Mouse (Mus musculus) MEL (cell line): ENCODE results near the gene Mms19. TPM values are rescaled to one million over a fixed set of nuclear protein-coding genes. Genes with fewer than 3 reads are reported as not detected.

Experiments used
- DNase-seq: peaks from one replicate; pipeline ENCODE4 v3.0.0; 2011; ENCODE audit warnings: low read depth, low spot score
- H3K27ac ChIP-seq: 2 replicates; pipeline ENCODE4 v1.5.1; 2012; ENCODE audit warnings: low read depth, mild to moderate bottlenecking, control low read depth, low read length, moderate library complexity; ENCODE audit not compliant: control insufficient read depth
- H3K27me3 ChIP-seq, 2 experiments: fragments of 150-350 bp in 1 of 2; sonication (generic) in 1 of 2; 2 replicates each; pipeline ENCODE4 v1.6.1; 2012; ENCODE audit warnings: low read length in 2 of 2, mild to moderate bottlenecking in 2 of 2, improper control_type of control experiment in 1 of 2, moderate library complexity in 1 of 2; ENCODE audit not compliant: insufficient read depth in 2 of 2, control insufficient read depth in 1 of 2
- H3K36me3 ChIP-seq, 2 experiments: 2 replicates each; pipeline ENCODE4 v1.6.1; 2012 to 2014; ENCODE audit warnings: low read length in 2 of 2, improper control_type of control experiment in 1 of 2, inconsistent platforms in 1 of 2, mild to moderate bottlenecking in 1 of 2; ENCODE audit not compliant: insufficient read depth in 2 of 2, control insufficient read depth in 1 of 2
- H3K4me1 ChIP-seq, 2 experiments: fragments of 150-350 bp in 1 of 2; sonication (generic) in 1 of 2; 2 replicates each; pipeline ENCODE4 v1.6.1; 2012; ENCODE audit warnings: low read length in 2 of 2, improper control_type of control experiment in 1 of 2, mild to moderate bottlenecking in 1 of 2; ENCODE audit not compliant: insufficient read depth in 2 of 2, control insufficient read depth in 1 of 2
- H3K4me3 ChIP-seq, 2 experiments: fragments of 150-350 bp in 1 of 2; sonication (generic) in 1 of 2; 2 replicates each; pipeline ENCODE4 v1.5.1; 2012; ENCODE audit warnings: low read depth in 2 of 2, low read length in 2 of 2, mild to moderate bottlenecking in 2 of 2, moderate library complexity in 2 of 2, control low read depth in 1 of 2, improper control_type of control experiment in 1 of 2; ENCODE audit not compliant: control insufficient read depth in 1 of 2, insufficient read depth in 1 of 2
- H3K79me2 ChIP-seq: 2 replicates; pipeline ENCODE4 v1.6.1; 2012; ENCODE audit warnings: mild to moderate bottlenecking, low read length, moderate library complexity; ENCODE audit not compliant: control insufficient read depth, poor library complexity, insufficient read depth
- H3K9ac ChIP-seq: 2 replicates; pipeline ENCODE4 v1.6.1; 2012; ENCODE audit warnings: low read depth, mild to moderate bottlenecking, control low read depth, low read length, moderate library complexity; ENCODE audit not compliant: control insufficient read depth, poor library complexity, severe bottlenecking
- H3K9me3 ChIP-seq: fragments of 150-350 bp; sonication (generic); replicated peaks from 2 replicates; pipeline ENCODE4 v1.6.1; 2012; ENCODE audit warnings: mild to moderate bottlenecking, low read length, improper control_type of control experiment, moderate library complexity; ENCODE audit not compliant: insufficient read depth
- GATA1 ChIP-seq: IDR thresholded peaks from 2 replicates; pipeline ENCODE4 v1.6.1; 2011; ENCODE audit warnings: low read depth, low read length, improper control_type of control experiment
- MAX ChIP-seq: IDR thresholded peaks from 2 replicates; pipeline ENCODE4 v1.6.1; 2011; ENCODE audit warnings: low read length, improper control_type of control experiment
- MEF2A ChIP-seq: IDR thresholded peaks from 2 replicates; pipeline ENCODE4 v1.6.1; 2014; ENCODE audit warnings: low read depth, mild to moderate bottlenecking, inconsistent platforms, low read length, improper control_type of control experiment; ENCODE audit not compliant: poor library complexity, insufficient replicate concordance, severe bottlenecking; ENCODE audit errors: extremely low read depth
- NELFE ChIP-seq: IDR thresholded peaks from 2 replicates; pipeline ENCODE4 v1.6.1; 2011; ENCODE audit warnings: low read depth, low read length, improper control_type of control experiment
- NRF1 ChIP-seq: IDR thresholded peaks from 2 replicates; pipeline ENCODE4 v1.6.1; 2014; ENCODE audit warnings: low read depth, mild to moderate bottlenecking, inconsistent platforms, low read length, improper control_type of control experiment, moderate library complexity; ENCODE audit not compliant: poor library complexity, insufficient read depth, severe bottlenecking
- POLR2A ChIP-seq, 2 experiments: IDR thresholded peaks; 2 replicates each; pipeline ENCODE4 v1.6.1; 2011 to 2012; ENCODE audit warnings: low read length in 2 of 2, mild to moderate bottlenecking in 2 of 2, control low read depth in 1 of 2, improper control_type of control experiment in 1 of 2, low read depth in 1 of 2, moderate library complexity in 1 of 2; ENCODE audit not compliant: control insufficient read depth in 1 of 2, insufficient read depth in 1 of 2, poor library complexity in 1 of 2
- RCOR1 ChIP-seq: IDR thresholded peaks from 2 replicates; pipeline ENCODE4 v1.6.1; 2012; ENCODE audit warnings: low read depth, mild to moderate bottlenecking, inconsistent platforms, low read length, improper control_type of control experiment
- SIN3A ChIP-seq: IDR thresholded peaks from 2 replicates; pipeline ENCODE4 v1.6.1; 2012; ENCODE audit warnings: low read length, improper control_type of control experiment, inconsistent platforms
- SMC3 ChIP-seq: IDR thresholded peaks from 2 replicates; pipeline ENCODE4 v1.6.1; 2011; ENCODE audit warnings: low read depth, low read length, improper control_type of control experiment
- TCF12 ChIP-seq: IDR thresholded peaks from 2 replicates; pipeline ENCODE4 v1.6.1; 2014; ENCODE audit warnings: low read depth, mild to moderate bottlenecking, inconsistent platforms, low read length, improper control_type of control experiment, moderate library complexity
- ZC3H11A ChIP-seq: IDR thresholded peaks from 2 replicates; pipeline ENCODE4 v1.6.1; 2012; ENCODE audit warnings: low read depth, mild to moderate bottlenecking, inconsistent platforms, low read length, improper control_type of control experiment
- ZKSCAN1 ChIP-seq: IDR thresholded peaks from 2 replicates; pipeline ENCODE4 v1.6.1; 2012; ENCODE audit warnings: low read depth, mild to moderate bottlenecking, inconsistent platforms, low read length, improper control_type of control experiment, moderate library complexity
- ZMIZ1 ChIP-seq: IDR thresholded peaks from 2 replicates; pipeline ENCODE4 v1.6.1; 2012; ENCODE audit warnings: low read depth, mild to moderate bottlenecking, inconsistent platforms, low read length, improper control_type of control experiment, moderate library complexity
- polyA plus RNA-seq, 2 experiments: library from polyadenylated mRNA; stranded (reverse) in 1 of 2; unstranded in 1 of 2; fragments of >175 nt in 1 of 2; fragments of >200 nt in 1 of 2; gene quantifications; 2 replicates each; pipeline versions ENCODE4 v1.2.1 to v1.2.4; 2012; ENCODE audit warnings: low replicate concordance in 2 of 2, low read depth in 1 of 2; ENCODE audit not compliant: insufficient read length in 2 of 2, insufficient read depth in 1 of 2, missing spikeins in 1 of 2
- total RNA-seq: library from RNA; depleted of rRNA; stranded (reverse); fragments of 300-350 nt; gene quantifications from 2 replicates; pipeline ENCODE4 v1.2.3, GENCODE M21; 2012

Mms19 gene
- total and polyA plus RNA-seq, 3 experiments, result 25.6 to 88.6 TPM; not detected in 1

DNA sequence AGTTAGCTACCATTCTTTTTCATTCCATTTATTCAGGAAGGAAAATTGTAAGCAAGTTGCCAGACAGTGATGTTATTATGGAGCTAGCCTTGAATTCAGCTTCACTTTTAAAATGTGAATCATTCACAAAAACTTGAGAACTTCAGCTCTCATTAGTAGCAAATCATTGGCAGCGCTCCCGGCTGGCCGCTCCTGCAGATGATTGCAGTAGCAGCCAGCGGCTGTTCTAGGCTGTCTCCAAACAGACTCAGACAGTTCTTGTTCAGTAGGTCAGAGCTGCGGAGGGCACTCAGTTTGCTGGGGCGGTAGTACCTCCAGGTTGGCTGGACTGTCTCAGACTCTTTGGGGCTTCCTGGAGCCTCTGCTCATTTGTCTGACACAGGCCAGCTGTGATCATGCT is 12.5 kb upstream of the Mms19 start:
- H3K27ac ChIP-seq, result no peak overlapping the region
- TF ChIP-seq TCF12 (no peak), NELFE (no peak), ZKSCAN1 (no peak), MEF2A (no peak), POLR2A (IDR thresholded peaks at IDR 0.05; ENCODE audit: control insufficient read depth in 1 of 2, insufficient read depth in 1 of 2, low read depth in 1 of 2, low read length in 2 of 2, poor library complexity in 1 of 2) (no peak), RCOR1 (no peak), GATA1 (no peak), ZMIZ1 (no peak), SMC3 (no peak), SIN3A (no peak), NRF1 (no peak), ZC3H11A (no peak)
- no peaks in the 10 kb centered on the region for H3K79me2 ChIP-seq
- no peak overlapping the region for H3K4me3 ChIP-seq
- H3K4me1 ChIP-seq, result no peaks in the 10 kb centered on the region
- DNase-seq, result no peak
- H3K9me3 ChIP-seq, result no peaks in the 10 kb centered on the region
- H3K36me3 ChIP-seq, result no peaks in the 10 kb centered on the region
- H3K27me3 ChIP-seq, result no peaks in the 10 kb centered on the region
- no peak overlapping the region for H3K9ac ChIP-seq

- H3K36me3 ChIP-seq, result no peaks in the 10 kb centered on the region
- H3K79me2 ChIP-seq, result no peaks in the 10 kb centered on the region
- H3K4me1 ChIP-seq, result no peaks in the 10 kb centered on the region
- TF ChIP-seq MAX (no peak), NRF1 (no peak), POLR2A (IDR thresholded peaks at IDR 0.05; ENCODE audit: control insufficient read depth in 1 of 2, insufficient read depth in 1 of 2, low read depth in 1 of 2, low read length in 2 of 2, poor library complexity in 1 of 2) (no peak)
- no peaks in the 10 kb centered on the region for H3K9me3 ChIP-seq
- H3K9ac ChIP-seq, result no peak overlapping the region
- DNase-seq, result no peak
- H3K27ac ChIP-seq, result no peak overlapping the region
- H3K27me3 ChIP-seq, result no peaks in the 10 kb centered on the region
- no peak overlapping the region for H3K4me3 ChIP-seq
These were observed 12.0 kb upstream of the Mms19 start for GRCm38 (mm10) chr19:41992971-41993370.

DNA sequence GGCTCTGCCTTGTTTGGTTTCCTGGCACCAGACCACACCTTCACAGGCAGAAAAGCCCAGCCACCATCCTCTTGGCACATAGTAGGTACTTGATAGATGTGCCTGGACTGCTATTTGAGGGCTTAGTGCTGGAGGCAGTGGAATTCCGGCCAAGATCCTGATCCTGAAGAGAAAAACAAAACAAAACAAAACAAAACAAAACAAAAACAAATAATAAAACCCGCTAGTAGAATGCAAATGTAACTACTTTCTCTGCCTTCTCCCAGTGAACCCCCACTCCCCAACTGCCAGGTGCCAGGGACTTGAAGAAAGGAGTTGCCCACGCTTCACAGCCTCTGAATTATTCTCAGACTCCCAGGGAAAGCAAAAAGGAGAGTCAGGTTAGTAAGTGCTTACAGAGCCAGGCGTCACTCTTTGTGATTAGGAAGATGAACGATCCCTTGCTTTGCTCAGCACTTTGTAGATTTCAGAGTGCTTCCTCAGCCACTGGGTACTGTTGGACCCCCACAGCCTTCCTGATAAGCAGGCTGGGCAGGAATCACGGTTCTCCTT is 11.0 kb upstream of the Mms19 start:
- H3K36me3 ChIP-seq, result no peaks in the 10 kb centered on the region
- H3K9ac ChIP-seq, result no peak overlapping the region
- H3K4me3 ChIP-seq, result no peak overlapping the region
- no peaks in the 10 kb centered on the region for H3K79me2 ChIP-seq
- no peaks in the 10 kb centered on the region for H3K9me3 ChIP-seq
- H3K27ac ChIP-seq, result no peak overlapping the region
- no peaks in the 10 kb centered on the region for H3K27me3 ChIP-seq
- DNase-seq, result no peak
- no peak for TF ChIP-seq MAX
- 0 out of 2 replicates have a peak, but pooled peaks have one; percentile 21 for TF ChIP-seq ZKSCAN1
- no peaks in the 10 kb centered on the region for H3K4me1 ChIP-seq
